Mouse (Mus musculus): ENCODE data around the gene Tcf7. TPM values are rescaled to one million over a fixed set of nuclear protein-coding genes. Genes with fewer than 3 reads are reported as not detected.
A peak's percentile ranks its signal among the peaks of the same experiment; 100 is the strongest.

Gene Tcf7
- total RNA-seq, 2 experiments from 2014 or later, result 4.6 to 6.3 TPM

- no peak for DNase-seq (ENCODE audit: low spot score in 2 of 2)
Observed at GRCm38 (mm10) chr11:52283596-52284571, 1.1 kb upstream of the Tcf7 start.

- DNase-seq (ENCODE audit: low spot score in 2 of 2), result no peak
Observed at GRCm38 (mm10) chr11:52282420-52282773, 417 bp downstream of the Tcf7 start.

- no peak for DNase-seq (ENCODE audit: low spot score in 2 of 2)
Observed at GRCm38 (mm10) chr11:52281568-52282328, 1.1 kb downstream of the Tcf7 start.

GRCm38 (mm10) chr11:52280566-52281455 is 2.0 kb downstream of the Tcf7 start:
- DNase-seq (ENCODE audit: low spot score in 2 of 2), result no peak

GRCm38 (mm10) chr11:52279611-52280145 is 3.1 kb downstream of the Tcf7 start:
- DNase-seq (ENCODE audit: low spot score in 2 of 2), result no peak

- DNase-seq (ENCODE audit: low spot score in 2 of 2), result no peak
Observed at GRCm38 (mm10) chr11:52278991-52279390, 3.8 kb downstream of the Tcf7 start.

GRCm38 (mm10) chr11:52278164-52278563 is 4.7 kb downstream of the Tcf7 start:
- no peak for DNase-seq (ENCODE audit: low spot score in 2 of 2)

- DNase-seq (ENCODE audit: low spot score in 2 of 2), result no peak
Observed at GRCm38 (mm10) chr11:52277433-52278150, 5.2 kb downstream of the Tcf7 start.

GRCm38 (mm10) chr11:52276961-52277391 is 5.8 kb downstream of the Tcf7 start:
- DNase-seq (ENCODE audit: low spot score in 2 of 2), result no peak

GRCm38 (mm10) chr11:52275774-52276555 is 6.8 kb downstream of the Tcf7 start:
- DNase-seq (ENCODE audit: low spot score in 2 of 2), result peak; percentile 28 to 50

- no peak for DNase-seq (ENCODE audit: low spot score in 2 of 2)
Observed at GRCm38 (mm10) chr11:52275366-52275765, 7.4 kb downstream of the Tcf7 start.

GRCm38 (mm10) chr11:52274456-52275112 is 8.2 kb downstream of the Tcf7 start:
- DNase-seq (ENCODE audit: low spot score in 2 of 2), result peak in 1 of 2 experiments; percentile 39

- no peak for DNase-seq (ENCODE audit: low spot score in 2 of 2)
Observed at GRCm38 (mm10) chr11:52273942-52274330, 8.9 kb downstream of the Tcf7 start.

GRCm38 (mm10) chr11:52273183-52273941 is 9.5 kb downstream of the Tcf7 start:
- DNase-seq (ENCODE audit: low spot score in 2 of 2), result no peak

- no peak for DNase-seq (ENCODE audit: low spot score in 2 of 2)
Observed at GRCm38 (mm10) chr11:52272619-52273018, 10.2 kb downstream of the Tcf7 start.

GRCm38 (mm10) chr11:52271765-52272495 is 10.9 kb downstream of the Tcf7 start:
- DNase-seq (ENCODE audit: low spot score in 2 of 2), result no peak

- DNase-seq (ENCODE audit: low spot score in 2 of 2), result no peak
Observed at GRCm38 (mm10) chr11:52269841-52270240, 13.0 kb downstream of the Tcf7 start.

Measured in left cerebral cortex, adult 18-20 months (tissue).